Mouse (Mus musculus) natural killer cell, adult 2 months (primary cell): ENCODE data around the gene Abi3bp.
A peak's percentile ranks its signal among the peaks of the same experiment; 100 is the strongest.

ENCODE experiments used
- DNase-seq, 2 experiments: peaks; one replicate each; pipeline ENCODE4 v3.0.0; 2022; ENCODE audit warnings: low spot score in 2 of 2

The Abi3bp gene

DNA sequence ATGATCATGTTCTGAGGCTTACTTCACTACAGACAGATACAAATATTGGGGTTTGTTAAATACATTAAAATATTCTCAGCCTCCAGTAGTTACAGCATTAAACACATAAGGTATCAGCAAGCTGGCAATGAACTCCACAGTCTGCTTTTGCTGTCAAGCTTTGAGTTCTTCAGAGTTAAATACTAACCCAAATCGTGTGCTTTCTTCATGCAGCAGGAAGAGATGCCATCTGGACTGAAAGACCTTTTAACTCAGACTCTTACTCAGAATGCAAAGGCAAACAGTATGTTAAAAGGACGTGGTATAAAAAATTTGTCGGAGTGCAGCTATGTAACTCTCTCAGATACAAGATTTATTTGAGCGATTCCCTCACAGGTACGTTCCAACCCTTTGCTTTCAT, 209.1 kb downstream of the Abi3bp start:
- no peak for DNase-seq

DNA sequence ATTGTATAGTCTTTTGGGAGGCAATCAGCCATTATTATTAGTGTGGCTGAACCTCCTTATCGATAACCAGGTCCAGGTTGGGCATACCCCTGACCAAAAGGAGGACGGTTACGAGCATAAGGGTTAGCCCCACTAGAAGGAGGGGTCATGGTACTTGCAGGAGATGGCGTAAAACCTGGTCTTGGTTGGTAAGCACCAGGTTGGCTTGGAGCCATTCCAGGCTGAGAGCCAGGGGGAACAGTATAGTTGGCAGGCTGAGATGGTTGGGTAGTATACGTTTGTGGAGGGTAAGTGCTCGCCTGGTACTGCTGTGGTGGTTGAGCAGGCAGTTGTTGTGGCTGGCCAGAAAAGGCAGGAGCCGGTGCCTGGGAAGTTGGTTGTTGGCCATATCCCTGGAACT, 213.0 kb downstream of the Abi3bp start:
- no peak for DNase-seq

DNA sequence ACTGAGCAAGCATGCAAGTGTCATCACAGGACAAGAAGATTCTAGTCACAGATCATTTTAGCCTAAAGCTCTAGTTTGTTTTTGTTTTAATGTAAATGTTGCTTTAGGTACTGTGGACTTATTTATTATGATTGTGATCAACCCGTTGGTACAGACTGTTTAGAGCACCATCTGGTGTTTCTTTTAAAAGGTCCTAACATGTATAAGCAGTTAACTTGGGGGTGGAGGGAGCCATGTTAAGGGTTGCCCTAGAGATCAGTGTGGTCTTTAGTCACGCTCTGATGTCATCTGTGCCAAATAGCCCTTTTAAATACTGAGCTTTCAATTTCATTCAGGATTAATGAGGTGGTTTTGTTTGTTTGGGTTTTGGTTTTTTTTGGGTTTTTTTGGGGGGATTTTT, 218.8 kb downstream of the Abi3bp start:
- DNase-seq = no peak

DNA sequence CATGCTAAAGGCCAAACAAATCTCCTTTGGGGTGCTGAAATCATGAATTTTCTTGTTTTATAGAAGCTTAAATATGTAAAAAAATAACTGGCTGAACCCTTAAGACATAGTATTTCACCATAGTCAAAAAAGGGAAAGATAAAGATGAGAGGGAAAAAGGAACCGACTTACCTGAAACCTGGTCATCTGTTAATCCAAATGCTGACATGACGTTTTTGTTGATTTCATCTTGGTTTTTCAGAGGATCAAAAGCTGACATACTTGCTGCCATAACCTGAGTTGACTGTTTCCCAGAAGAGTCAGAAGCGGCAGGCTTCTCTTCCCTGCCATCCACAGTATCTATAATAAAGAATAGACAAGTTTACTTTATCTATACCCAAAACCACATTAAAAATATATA, 223.2 kb downstream of the Abi3bp start:
- DNase-seq = no peak

DNA sequence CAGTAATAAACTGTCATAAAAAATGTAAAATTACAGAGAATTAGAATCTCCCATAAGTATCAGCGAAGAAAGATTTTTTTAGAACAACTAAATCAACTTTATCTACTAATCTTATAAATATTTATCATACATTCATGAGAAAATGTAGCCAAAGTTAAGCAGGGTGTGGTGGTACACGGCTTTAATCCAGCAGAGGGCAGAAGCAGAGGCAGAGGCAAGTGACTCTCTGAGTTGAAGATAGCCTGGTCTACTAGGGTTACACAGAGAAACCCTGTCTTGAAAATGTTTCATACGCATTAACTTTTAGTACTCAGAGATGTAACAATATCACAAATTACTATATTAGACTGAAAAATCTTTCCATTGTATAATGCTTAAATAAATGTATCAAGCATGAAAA, 228.1 kb downstream of the Abi3bp start:
- DNase-seq = no peak

DNA sequence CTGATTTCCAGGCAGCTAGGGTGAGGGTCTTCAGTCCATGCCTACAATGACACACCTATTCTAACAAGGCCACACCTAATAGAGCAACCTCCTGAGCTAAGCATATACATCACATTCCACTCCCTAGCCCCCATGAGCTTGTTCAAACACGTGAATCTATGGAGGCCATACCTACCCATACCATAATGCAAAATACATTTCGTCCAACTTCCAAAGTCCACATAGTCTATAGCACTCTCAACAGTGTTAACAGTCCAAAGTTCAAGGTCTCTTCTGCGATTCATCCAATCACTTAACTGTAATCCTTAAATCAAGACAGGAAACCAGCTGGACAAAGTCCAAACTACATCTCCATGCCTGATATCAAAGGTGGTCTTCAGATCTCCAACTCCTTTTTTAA, 232.4 kb downstream of the Abi3bp start:
- DNase-seq = no peak

DNA sequence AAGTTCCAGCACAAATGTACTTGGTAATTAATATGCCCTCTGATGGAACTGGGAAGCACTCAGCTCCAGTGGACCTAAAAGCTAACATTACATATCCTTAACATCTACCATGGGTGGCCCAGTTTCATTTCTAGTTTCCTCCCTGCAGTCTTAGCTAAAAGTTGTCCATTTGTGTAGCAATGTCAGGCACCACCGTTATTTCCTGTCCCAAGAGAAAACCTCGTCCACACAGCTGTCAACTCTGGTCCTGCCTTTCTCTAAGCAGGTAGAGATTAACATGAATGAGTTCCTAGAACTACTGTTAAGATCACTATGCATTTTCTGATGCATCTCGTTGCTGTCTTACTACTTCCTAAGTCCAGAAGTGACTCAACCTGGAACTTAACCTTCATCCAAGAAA, 237.9 kb downstream of the Abi3bp start:
- no peak for DNase-seq

DNA sequence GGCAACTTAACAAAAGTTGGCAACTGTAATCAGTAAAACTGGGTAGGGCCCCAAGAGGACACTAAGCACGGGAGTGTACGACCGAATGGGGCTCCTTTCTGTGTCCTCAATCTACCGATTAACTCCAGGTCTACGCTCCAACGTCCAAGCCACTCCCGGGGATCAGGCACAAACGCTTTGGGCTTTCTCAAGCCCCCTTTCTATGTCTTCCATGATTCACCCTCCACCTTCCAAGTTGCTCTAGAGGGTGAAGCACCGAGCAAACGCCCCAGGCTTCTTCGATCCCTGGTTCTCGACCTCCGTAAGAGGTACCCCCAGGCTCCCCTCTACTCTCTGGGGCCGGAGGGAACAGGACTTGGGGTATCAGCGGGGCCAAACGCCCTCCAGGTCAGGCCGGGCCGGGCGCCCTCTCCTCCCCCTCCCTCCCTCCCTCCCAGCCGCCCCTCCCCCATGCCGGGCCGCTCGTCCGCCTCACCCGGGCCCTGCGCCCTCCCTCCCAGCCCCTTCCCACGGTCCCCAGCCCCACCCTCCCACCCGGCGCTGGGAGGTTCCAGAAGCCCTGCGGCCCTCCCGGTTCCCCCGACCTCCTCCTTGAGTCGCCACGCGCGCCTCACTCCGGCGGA, 239.0 kb downstream of the Abi3bp start:
- DNase-seq = peak; percentile 5 to 6

DNA sequence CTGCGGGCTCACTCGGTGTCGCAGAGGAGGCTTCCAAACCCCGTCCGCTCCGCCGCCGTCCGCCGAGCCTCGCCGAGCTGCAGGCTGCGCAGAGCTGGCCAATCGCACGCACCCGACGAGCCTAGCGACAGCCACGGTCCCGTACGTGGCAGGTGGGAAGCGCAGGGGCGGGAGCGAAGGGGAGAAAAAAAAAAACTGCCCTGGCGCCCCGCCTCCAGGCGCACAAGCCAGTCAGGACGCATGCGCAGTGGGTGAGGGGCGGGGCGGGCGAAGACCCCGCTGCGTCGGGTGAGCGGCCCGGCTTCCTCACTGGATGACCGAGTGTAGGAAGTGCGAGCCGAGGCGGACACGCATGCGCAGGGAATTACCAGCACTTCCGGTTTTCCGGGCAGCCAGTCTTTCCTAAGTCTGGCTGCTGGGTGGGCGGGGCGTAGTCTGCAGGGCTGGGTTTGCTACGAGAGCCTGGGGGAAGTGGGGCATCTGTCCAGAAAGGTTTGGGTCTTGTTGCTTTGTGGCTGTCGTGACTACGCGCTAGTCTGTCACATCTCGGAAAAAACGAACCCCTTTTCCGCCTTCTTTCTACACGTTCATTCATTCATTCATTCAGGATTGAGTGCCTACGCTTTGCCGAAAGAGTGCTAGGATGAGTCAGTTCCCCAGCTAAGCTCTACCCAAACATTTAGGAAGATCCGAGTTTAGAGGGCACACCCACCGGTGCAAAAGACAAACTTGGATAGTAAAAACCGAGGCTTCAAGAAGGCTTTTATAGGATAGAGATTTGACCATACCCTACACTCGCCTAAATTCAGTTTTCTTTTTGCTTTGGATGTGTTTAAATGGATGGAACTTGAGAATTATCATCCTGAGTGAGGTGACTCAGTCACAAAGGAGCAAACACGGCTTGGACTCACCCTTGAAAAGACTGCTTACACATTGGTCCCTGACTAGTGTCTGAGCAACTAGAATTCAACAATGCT, 239.8 kb downstream of the Abi3bp start, which contains the start of gene Tfg:
Gene Tfg, minus strand, starts transcription at position 227 of the 977 bp plus-strand sequence.
- DNase-seq = peak; percentile 90 to 95

DNA sequence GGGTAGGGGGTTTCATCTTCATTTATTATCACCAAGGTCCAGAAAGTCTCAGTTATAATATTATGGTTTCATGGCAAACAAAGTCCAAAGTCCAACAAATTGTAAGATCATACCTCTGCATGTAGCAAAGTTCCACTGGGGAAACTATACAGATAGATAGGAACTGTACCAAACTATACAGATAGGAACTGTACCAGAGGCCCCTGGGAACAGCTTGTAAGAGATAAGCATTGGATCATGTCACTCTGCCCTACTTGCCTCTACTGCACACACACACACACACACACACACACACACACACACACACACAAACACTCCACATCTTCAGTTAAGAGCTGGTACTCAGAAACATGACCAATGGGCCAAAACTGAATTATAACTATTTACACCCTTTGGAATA, 241.4 kb downstream of the Abi3bp start:
- DNase-seq = no peak

DNA sequence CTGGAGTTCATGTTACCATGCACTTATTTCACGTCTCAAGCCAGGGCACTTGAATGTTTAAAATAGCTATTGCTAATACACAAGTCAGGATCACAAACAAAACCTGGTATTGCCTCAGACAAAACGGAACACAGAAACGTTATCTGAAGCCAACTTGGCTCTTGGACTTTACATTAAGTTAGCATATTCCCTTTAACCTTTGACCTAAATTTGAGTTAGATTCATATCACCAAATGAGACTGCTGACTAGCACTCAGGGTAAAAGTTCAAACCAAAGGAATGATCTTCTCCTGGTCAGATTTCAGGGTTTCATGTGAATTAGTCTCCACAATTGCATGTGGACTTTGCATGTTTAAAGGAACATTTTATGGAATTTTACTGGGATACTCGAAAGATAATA, 244.7 kb downstream of the Abi3bp start:
- DNase-seq = no peak

DNA sequence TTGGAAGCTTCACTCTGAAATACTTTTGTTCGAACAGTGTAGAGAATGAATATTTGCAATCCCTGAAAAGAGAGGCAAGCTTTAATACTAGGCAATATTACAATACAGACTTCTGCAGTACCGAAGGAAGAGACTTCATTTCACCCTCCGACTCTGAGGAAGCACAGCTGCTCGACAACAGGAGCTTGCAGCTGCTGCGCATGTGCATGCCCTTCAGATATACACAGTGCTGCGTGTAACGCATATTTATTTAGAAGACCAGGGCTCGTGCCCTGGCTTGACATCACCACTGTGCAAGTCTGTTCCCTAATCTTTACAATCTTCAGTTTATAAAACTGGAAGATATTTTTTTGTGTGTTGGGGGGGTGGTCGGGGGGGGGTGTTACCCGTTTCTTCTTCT, 247.2 kb downstream of the Abi3bp start:
- DNase-seq = no peak

DNA sequence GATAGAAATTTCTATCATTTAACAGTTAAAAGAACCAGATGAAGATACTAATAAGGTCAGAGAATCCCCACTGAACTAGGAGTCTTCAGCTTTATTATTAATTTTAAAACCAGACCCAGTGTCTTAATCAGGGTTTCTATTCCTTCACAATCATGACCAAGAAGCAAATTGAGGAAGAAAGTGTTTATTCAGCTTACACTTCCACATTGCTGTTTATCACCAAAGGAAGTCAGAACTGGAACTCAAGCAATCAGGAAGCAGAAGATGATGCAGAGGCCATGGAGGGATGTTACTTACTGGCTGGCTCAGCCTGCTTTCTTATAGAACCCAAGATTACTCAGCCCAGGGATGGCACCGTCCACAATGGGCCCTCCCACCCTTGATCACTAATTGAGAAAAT, 251.4 kb downstream of the Abi3bp start:
- no peak for DNase-seq
